Mouse (Mus musculus) embryonic fibroblast, embryonic 13.5 days (primary cell): ENCODE results near the gene Slc12a6.

ENCODE experiments used
- CTCF ChIP-seq: IDR thresholded peaks from 2 replicates; pipeline ENCODE4 v1.5.1; 2011; ENCODE audit warnings: mild to moderate bottlenecking, control low read depth, low read length, moderate library complexity, borderline replicate concordance; ENCODE audit not compliant: insufficient read depth
- POLR2A ChIP-seq: IDR thresholded peaks from 2 replicates; pipeline ENCODE4 v1.6.1; 2011; ENCODE audit warnings: low read depth, mild to moderate bottlenecking, control low read depth, low read length, moderate library complexity

DNA sequence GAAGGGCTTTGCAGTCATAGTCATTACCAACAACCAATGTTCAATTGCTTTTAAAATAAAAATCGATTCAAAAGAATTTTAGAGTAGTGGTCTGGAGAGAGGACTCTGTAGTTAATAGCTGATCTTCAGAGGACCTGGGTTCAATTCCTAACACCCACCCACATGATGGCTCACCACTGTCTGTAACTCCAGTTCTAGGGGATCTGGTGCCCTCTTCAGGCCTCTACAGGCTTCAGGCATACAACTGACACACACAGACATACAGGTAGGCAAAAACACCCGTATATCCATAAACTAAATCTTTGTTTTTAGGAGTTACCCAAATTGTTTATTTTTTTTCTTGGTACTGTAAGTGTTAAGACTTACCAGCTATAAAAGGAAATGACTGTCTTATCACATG lies 74.1 kb downstream of the Slc12a6 start:
- TF ChIP-seq POLR2A (no peak), CTCF (no peak)
